Mouse (Mus musculus) midbrain, embryonic 13.5 days (tissue): ENCODE results near the gene March9. TPM values are rescaled to one million over a fixed set of nuclear protein-coding genes. Genes with fewer than 3 reads are reported as not detected.
"Not testable (repeated sequence)": the region's sequence is repeated elsewhere in the genome, so short reads cannot be mapped to it uniquely, and the experiment has no call there.

Experiments
- ATAC-seq: fragments of 200-750 bp; cut with Nextera tagmentation; 2 replicates; pipeline ENCODE4 v1.8.0; 2017; ENCODE audit warnings: mild to moderate bottlenecking, moderate TSS enrichment, moderate library complexity
- H3K27ac ChIP-seq: fragments of 300-500 bp; sonication (generic); 2 replicates; pipeline ENCODE4 v1.5.1; 2015; ENCODE audit warnings: inconsistent platforms, mild to moderate bottlenecking, moderate library complexity
- H3K27me3 ChIP-seq: fragments of 300-500 bp; sonication (generic); 2 replicates; pipeline ENCODE4 v1.6.1; 2015; ENCODE audit warnings: mild to moderate bottlenecking, inconsistent platforms
- H3K36me3 ChIP-seq: fragments of 300-500 bp; sonication (generic); 2 replicates; pipeline ENCODE4 v1.6.1; 2015; ENCODE audit warnings: mild to moderate bottlenecking, inconsistent platforms
- H3K4me1 ChIP-seq: fragments of 300-500 bp; sonication (generic); replicated peaks from 2 replicates; pipeline ENCODE4 v1.6.1; 2015; ENCODE audit warnings: inconsistent platforms
- H3K4me2 ChIP-seq: fragments of 300-500 bp; sonication (generic); replicated peaks from 2 replicates; pipeline ENCODE4 v1.6.1; 2015; ENCODE audit warnings: moderate library complexity, mild to moderate bottlenecking, inconsistent platforms
- H3K4me3 ChIP-seq: fragments of 300-500 bp; sonication (generic); replicated peaks from 2 replicates; pipeline ENCODE4 v1.5.1; 2015; ENCODE audit warnings: mild to moderate bottlenecking, inconsistent platforms
- H3K9ac ChIP-seq: fragments of 300-500 bp; sonication (generic); replicated peaks from 2 replicates; pipeline ENCODE4 v1.6.1; 2015; ENCODE audit warnings: mild to moderate bottlenecking, inconsistent platforms
- H3K9me3 ChIP-seq: fragments of 300-500 bp; sonication (generic); 2 replicates; pipeline ENCODE4 v1.6.1; 2016; ENCODE audit warnings: mild to moderate bottlenecking, inconsistent platforms
- WGBS: fragments of 180-500 bp; shearing (Covaris S2); methylation state at CpG from one replicate; pipeline ENCODE4 v1.1.7; 2015; 5-methylcytosine and 5-hydroxymethylcytosine counted together
- polyA plus RNA-seq: library from polyadenylated mRNA; unstranded; fragments of >200 nt; fragmentation: Nextera tagmentation; extraction: Ambion mirVana; gene quantifications from 2 replicates; pipeline ENCODE4 v1.2.1, GENCODE M21; 2015

The March9 gene
- polyA plus RNA-seq, 1 experiment from 2014 or later = 6.4 TPM

DNA sequence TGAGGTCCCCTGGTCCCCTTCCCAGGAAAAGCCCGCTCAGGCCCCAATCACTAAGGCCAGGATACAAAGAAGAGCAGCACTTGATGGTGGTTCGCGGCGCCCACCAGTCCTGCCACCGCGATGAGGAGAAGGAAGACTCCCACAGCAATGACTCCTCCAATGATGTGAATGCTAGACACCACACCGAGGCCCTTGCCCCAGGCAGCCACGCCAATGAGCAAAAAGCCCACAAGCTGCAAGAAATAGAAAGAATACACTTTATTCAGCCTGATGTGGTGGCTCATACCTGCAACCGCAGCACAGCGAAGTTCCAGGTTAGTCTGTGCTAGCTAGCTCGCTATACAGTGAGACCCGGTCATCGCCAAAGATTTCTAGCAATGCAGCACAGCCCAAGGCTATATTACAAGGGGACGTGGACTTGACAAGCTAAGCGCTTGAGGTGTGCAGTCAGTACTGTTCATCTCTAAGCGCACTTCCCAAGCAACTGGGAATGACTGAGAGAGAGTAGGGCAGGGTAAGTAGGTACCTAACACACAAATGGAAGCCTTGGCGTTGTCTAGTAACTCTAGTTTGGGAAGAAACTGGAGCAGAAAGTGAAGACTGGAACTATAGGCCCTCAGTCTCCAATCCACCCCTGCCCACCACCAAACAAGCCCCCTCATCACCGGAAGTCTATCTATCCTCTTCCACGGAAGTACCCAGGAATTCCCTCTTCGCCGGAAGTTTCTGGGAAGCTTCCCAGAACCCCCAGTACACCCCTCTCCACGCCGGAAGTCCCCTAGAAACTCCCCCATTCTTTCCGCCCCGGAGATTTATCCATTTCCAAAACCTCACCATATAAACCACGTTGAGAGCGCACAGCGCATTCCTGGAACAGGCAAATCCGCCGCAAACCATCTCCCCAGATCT lies 9.6 kb upstream of the March9 start:
- peaks cover 48% of the 10 kb centered on the region for H3K4me1 ChIP-seq
- peak overlapping the region; percentile 70 for H3K4me2 ChIP-seq
- H3K36me3 ChIP-seq = peaks cover 40% of the 10 kb centered on the region
- no peaks in the 10 kb centered on the region for H3K27me3 ChIP-seq
- peak; percentile 85 for ATAC-seq
- peak overlapping the region; percentile 66 for H3K4me3 ChIP-seq
- peak overlapping the region; percentile 63 for H3K9ac ChIP-seq
- peak overlapping the region; percentile 92 for H3K27ac ChIP-seq
- WGBS = 8% methylated on average over 30 of the region's 30 CpGs
- no peaks in the 10 kb centered on the region for H3K9me3 ChIP-seq

DNA sequence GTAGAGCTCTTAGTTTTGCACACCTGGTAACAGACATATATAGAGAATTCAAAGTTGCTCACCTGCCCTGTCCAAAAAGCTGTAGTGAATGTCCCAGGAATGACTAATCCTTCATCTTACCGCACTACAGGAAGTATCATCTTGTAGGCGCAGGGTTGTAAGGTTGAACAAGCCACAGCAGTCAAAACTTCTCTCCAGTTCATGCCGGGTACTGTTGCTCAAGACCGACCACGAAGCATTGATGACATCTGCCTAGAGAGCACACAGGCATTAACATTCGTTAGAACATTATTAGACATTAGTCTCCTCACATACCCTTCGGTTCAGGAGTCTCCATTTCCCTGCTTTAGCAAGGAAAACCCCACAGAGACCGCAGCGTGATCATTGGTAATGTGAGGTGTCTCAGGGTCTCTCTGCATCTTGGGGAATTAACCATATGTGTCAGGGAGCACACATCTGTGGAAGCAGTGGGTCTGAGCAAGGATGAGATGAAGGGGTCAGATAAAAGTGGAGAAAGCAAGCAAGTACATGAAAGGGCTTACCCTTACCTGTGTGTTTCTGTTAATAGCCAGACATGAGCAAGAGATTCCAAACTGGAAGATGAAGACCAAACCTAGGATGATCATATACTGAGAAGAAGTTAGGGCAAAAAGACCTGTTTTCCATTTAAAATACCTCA lies 8.5 kb upstream of the March9 start:
- peak overlapping the region; percentile 63 for H3K9ac ChIP-seq
- H3K4me1 ChIP-seq = peaks cover 49% of the 10 kb centered on the region
- peak overlapping the region; percentile 66 for H3K4me3 ChIP-seq
- 80% methylated on average over 9 of the region's 9 CpGs for WGBS
- no peaks in the 10 kb centered on the region for H3K27me3 ChIP-seq
- ATAC-seq = no peak
- peaks cover 40% of the 10 kb centered on the region for H3K36me3 ChIP-seq
- H3K4me2 ChIP-seq = peak overlapping the region; percentile 70
- H3K9me3 ChIP-seq = no peaks in the 10 kb centered on the region
- H3K27ac ChIP-seq = peak overlapping the region; percentile 92; the same call in 1 of the 2 replicates

DNA sequence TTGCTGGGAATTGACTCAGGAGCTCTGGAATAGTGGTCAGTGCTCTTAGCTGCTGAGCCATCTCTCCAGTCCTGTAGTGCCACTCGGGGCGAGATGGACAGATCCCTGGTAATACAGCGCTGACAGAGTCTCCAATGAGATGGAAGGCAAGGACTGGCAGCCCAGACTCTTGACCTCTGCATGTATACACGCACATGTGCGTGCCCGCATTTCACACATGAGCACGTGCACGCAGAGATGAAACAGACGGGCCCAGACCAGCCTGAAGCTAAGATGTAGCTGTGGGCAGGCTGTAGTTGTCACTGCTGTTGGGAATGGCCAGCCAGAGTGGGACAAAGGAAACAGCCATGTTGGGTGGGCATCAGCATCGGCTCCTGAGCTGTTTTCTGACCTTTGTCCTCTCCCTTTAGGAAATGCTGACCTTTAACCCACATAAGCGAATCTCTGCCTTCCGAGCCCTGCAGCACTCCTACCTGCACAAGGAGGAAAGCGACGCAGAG lies 6.6 kb upstream of the March9 start:
- Histone ChIP-seq H3K4me1 (peaks cover 59% of the 10 kb centered on the region), H3K27me3 (no peaks in the 10 kb centered on the region), H3K4me2 (no peak overlapping the region), H3K9me3 (no peaks in the 10 kb centered on the region), H3K4me3 (0 out of 2 replicates have a peak overlapping the region, but pooled peaks have one; percentile 8), H3K27ac (peak overlapping the region; percentile 2; the same call in 1 of the 2 replicates), H3K9ac (no peak overlapping the region), H3K36me3 (peaks cover 40% of the 10 kb centered on the region)
- 88% methylated on average over 14 of the region's 14 CpGs for WGBS
- ATAC-seq = no peak

DNA sequence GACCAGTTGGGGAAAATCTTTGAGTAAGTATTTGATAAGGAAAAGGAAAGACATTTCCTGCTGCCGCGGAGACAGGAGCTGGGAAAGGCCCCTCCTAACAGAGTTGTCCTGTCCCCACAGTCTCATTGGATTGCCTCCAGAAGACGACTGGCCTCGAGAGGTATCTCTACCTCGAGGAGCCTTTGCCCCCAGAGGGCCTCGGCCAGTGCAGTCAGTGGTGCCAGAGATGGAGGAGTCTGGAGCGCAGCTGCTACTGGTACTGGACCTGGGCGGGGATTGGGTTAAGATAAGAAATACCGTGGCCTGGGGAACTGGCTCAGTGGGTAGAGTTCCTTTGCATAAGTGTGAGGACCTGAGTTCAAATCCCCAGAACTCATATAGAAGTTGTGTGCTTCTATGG lies 6.0 kb upstream of the March9 start:
- 91% methylated on average over 9 of the region's 9 CpGs for WGBS
- Histone ChIP-seq H3K9me3 (no peaks in the 10 kb centered on the region), H3K4me2 (no peak overlapping the region), H3K27me3 (no peaks in the 10 kb centered on the region), H3K4me1 (peaks cover 60% of the 10 kb centered on the region), H3K4me3 (peak overlapping the region; percentile 17; the same call in 1 of the 2 replicates), H3K36me3 (peaks cover 40% of the 10 kb centered on the region), H3K9ac (no peak overlapping the region), H3K27ac (0 out of 2 replicates have a peak overlapping the region, but pooled peaks have one; percentile 21)
- ATAC-seq = no peak

DNA sequence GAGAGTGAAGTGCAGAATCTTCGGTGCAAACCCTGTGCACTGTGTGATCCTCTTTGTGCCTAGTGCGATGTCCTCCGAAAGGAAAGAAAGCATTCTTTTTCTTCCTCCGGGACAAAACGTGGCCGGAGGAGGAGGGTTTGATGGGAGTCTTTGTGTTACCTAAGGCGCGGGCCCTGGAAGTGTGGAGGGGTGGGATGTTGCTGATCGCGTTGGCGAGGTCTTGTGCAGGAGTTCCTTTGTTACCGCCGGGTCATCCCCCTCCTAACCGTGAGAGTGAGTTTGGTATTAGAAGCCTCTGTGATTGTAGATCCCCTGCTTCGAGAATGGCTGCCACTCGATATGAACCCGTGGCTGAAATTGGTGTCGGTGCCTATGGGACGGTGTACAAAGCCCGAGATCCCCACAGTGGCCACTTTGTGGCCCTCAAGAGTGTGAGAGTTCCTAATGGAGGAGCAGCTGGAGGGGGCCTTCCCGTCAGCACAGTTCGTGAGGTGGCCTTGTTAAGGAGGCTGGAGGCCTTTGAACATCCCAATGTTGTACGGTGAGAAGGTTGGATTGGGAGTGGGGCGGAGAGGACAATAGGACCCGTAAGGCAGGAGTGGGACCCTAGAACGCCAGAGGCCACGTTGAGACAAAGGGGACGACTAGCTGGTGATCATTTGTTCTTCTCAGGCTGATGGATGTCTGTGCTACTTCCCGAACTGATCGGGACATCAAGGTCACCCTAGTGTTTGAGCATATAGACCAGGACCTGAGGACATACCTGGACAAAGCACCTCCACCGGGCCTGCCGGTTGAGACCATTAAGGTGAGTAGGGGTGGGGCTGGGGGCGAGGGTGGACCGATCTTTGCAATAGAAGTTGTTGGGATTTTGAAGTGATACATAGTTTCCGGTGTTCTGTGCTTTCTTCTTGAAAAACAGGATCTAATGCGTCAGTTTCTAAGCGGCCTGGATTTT lies 4.2 kb upstream of the March9 start:
- Histone ChIP-seq H3K27me3 (no peaks in the 10 kb centered on the region), H3K27ac (peak overlapping the region; percentile 90), H3K9me3 (no peaks in the 10 kb centered on the region), H3K9ac (peak overlapping the region; percentile 96), H3K36me3 (peaks cover 40% of the 10 kb centered on the region), H3K4me2 (peak overlapping the region; percentile 93), H3K4me1 (peaks cover 57% of the 10 kb centered on the region), H3K4me3 (peak overlapping the region; percentile 77)
- peak; percentile 0; the same call in 1 of the 2 replicates for ATAC-seq
- WGBS = 13% methylated on average over 37 of the region's 37 CpGs

DNA sequence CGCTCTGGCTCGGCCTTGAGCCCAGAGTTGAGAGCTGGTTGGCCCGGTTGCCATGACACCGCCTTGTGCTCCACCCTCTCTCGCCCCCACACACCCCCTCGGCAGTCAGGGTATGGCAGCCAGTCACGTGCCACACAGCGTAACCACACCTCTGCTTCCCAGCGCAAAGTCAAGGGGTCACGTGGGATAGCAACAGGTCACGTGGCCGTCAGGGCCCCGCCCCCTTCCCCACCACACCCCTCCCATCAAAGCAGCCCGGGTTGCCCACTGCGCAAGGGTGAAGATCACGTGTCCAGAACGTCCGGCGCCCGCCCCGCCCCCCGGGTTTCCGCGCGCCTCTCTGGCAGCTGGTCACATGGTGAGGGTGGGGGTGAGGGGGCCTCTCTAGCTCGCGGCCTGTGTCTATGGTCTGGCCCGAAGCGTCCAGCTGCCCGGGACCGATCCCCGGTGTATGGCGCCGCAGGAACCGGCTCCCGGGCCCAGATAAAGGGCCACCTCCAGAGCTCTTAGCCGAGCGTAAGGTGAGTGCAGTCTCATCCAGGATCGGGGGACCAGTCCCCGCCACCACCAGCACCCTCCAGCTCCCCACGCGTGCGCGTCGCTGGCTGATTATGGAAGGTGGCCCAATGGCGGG lies 3.4 kb upstream of the March9 start, which contains the start of gene Cdk4:
TSS of gene Cdk4 (plus strand) at position 296 of the 634 bp plus-strand sequence.
- peaks cover 37% of the 10 kb centered on the region for H3K36me3 ChIP-seq
- 0% methylated on average over 46 of the region's 46 CpGs for WGBS
- ATAC-seq = peak; percentile 86
- peak within 1 kb of the TSS; percentile 77 for H3K4me3 ChIP-seq
- peak within 1 kb of the TSS; percentile 93 for H3K4me2 ChIP-seq
- H3K9ac ChIP-seq = peak within 1 kb of the TSS; percentile 96
- H3K27me3 ChIP-seq = no peaks in the 10 kb centered on the region
- H3K4me1 ChIP-seq = peaks cover 56% of the 10 kb centered on the region
- peak within 1 kb of the TSS; percentile 90 for H3K27ac ChIP-seq
- H3K9me3 ChIP-seq = no peaks in the 10 kb centered on the region

DNA sequence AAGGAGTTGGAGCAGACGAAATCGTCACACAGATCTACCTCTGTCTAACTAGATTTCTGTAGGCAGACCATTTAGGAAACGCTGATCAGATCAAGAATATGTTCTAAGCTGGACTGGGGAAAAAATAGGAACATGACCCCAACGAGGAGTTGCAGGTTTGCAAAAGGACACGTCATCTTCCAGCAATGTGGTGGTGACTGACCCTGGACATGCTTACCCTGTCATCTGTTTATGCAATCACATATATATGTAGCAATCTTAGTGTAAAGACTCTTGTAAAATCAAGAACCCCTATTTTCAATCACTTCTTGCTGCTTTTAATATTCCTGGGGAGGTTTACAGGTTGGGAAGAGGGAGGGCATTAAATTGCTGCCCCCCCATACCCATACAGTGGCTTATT lies 2.5 kb upstream of the March9 start:
- ATAC-seq = no peak
- H3K4me1 ChIP-seq = peaks cover 56% of the 10 kb centered on the region
- H3K27ac ChIP-seq = peak overlapping the region; percentile 82
- no peaks in the 10 kb centered on the region for H3K27me3 ChIP-seq
- H3K4me2 ChIP-seq = peak overlapping the region; percentile 45; the same call in 1 of the 2 replicates
- H3K9me3 ChIP-seq = no peaks in the 10 kb centered on the region
- H3K9ac ChIP-seq = no peak overlapping the region
- peaks cover 30% of the 10 kb centered on the region for H3K36me3 ChIP-seq
- no peak overlapping the region; the same call in 1 of the 2 replicates for H3K4me3 ChIP-seq
- 76% methylated on average over 5 of the region's 5 CpGs for WGBS

DNA sequence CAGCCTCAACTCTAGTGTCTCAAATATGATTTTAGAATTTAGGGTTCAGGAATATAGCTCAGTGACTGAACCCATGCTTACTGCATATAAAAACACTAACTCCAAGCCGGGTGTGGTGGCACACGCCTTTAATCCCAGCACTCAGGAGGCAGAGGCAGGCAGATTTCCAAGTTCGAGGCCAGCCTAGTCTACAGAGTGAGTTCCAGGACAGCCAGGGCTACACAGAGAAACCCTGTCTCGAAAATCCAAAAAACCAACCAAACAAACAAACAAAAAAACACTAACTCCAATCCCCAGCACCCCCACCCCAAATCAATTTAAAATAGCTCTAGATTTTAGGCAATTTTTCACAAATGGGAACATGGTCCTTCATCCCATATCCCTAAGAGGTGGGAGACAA lies 2.1 kb upstream of the March9 start:
- Histone ChIP-seq H3K4me1 (peaks cover 60% of the 10 kb centered on the region), H3K27ac (peak overlapping the region; percentile 82), H3K36me3 (peaks cover 30% of the 10 kb centered on the region)
- not testable (repeated sequence) for H3K9me3 ChIP-seq, H3K4me3 ChIP-seq, H3K27me3 ChIP-seq, H3K9ac ChIP-seq, ATAC-seq, H3K4me2 ChIP-seq
- WGBS = 89% methylated on average over 4 of the region's 4 CpGs

DNA sequence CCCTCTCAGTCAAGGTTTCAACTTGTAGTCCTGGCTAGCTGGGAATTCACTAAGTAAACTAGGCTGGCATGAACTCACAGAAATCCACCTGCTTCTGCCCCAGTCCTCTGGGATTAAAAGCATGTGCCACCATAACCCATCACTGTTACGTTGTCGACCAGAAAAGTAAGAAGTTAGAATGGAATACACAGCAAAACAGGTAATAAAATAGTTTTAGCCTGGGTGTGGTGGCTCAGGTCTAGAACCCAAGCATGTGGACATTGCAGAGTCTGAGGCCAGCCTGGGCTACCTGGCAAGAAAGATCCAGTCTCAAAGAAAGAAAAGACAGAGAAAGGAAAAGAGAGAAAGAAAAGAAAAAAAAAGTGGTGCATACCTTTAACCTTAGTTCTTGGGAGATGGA lies 1.5 kb upstream of the March9 start:
- Histone ChIP-seq H3K27me3 (no peaks in the 10 kb centered on the region), H3K27ac (peak overlapping the region; percentile 98), H3K4me1 (peaks cover 59% of the 10 kb centered on the region), H3K9ac (peak overlapping the region; percentile 96), H3K9me3 (no peaks in the 10 kb centered on the region), H3K36me3 (peaks cover 30% of the 10 kb centered on the region), H3K4me2 (peak overlapping the region; percentile 88), H3K4me3 (peak overlapping the region; percentile 94)
- ATAC-seq = no peak
- WGBS = 71% methylated on average over 2 of the region's 2 CpGs

DNA sequence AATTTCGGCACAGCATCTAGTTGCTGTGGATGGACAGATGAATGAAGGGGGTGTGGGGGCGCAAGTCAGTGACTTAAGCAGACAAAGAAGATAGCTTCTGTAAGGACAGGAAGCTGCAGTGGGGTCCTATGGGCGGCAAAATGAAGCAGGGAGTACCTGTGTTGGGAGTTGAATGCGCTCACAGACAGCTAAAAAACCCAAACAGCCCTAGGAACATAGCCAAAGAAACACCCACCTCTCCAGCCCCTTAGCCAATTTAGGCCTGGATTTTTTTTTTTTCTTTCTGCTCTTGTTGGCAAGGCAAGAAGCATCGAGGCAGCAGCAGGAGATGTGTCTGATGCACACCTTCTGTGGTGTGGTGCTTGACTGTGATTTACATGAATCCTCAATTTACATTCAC lies 1.1 kb upstream of the March9 start:
- peaks cover 56% of the 10 kb centered on the region for H3K4me1 ChIP-seq
- H3K4me3 ChIP-seq = peak overlapping the region; percentile 94
- 30% methylated on average over 5 of the region's 5 CpGs for WGBS

More for the DNA sequence above, 1.1 kb upstream of the March9 start:
- Histone ChIP-seq H3K4me2 (peak overlapping the region; percentile 88), H3K27me3 (no peaks in the 10 kb centered on the region), H3K36me3 (peaks cover 30% of the 10 kb centered on the region), H3K27ac (peak overlapping the region; percentile 98), H3K9me3 (no peaks in the 10 kb centered on the region), H3K9ac (peak overlapping the region; percentile 96)
- ATAC-seq = no peak
